Mouse (Mus musculus): ENCODE results near the gene Emc3. TPM values are rescaled to one million over a fixed set of nuclear protein-coding genes. Genes with fewer than 3 reads are reported as not detected.

Emc3 gene
- total RNA-seq, 2 experiments from 2014 or later = 79.0 to 80.5 TPM

Small RNA genes lying within 50 kb of the gene (microRNA-seq; reads per million reads assigned to microRNA genes)
- 0 reads per million in 2 experiments for gene Gm23365

Other genes with a start within 250 kb of the Emc3 start
- 10 to 100 TPM; 14.3 to 21.8 TPM for gene Cpne9, start 249.3 kb downstream of the Emc3 start, total RNA-seq (2021)
- 10 to 100 TPM; 26.4 to 28.9 TPM for gene Brpf1, start 224.5 kb downstream of the Emc3 start, total RNA-seq (2021)
- gene Ogg1, start 204.7 kb downstream of the Emc3 start, total RNA-seq (2021) = 1 to 10 TPM; 7.0 to 7.2 TPM
- 10 to 100 TPM; 49.3 to 50.2 TPM for gene Camk1, start 187.7 kb downstream of the Emc3 start, total RNA-seq (2021)
- 10 to 100 TPM; 53.4 to 54.9 TPM for gene Tada3, start 153.8 kb downstream of the Emc3 start, total RNA-seq (2021)
- gene Arpc4, start 153.5 kb downstream of the Emc3 start, total RNA-seq (2021) = 100 to 1,000 TPM; 348 to 363 TPM
- 10 to 100 TPM; 11.7 to 13.7 TPM for gene Ttll3, start 142.4 kb downstream of the Emc3 start, total RNA-seq (2021)
- gene Rpusd3, start 112.3 kb downstream of the Emc3 start, total RNA-seq (2021) = 10 to 100 TPM; 24.7 to 28.7 TPM
- gene Cidec, start 95.9 kb downstream of the Emc3 start, total RNA-seq (2021) = not detected
- gene Jagn1, start 89.1 kb downstream of the Emc3 start, total RNA-seq (2021) = 10 to 100 TPM; 45.6 to 53.3 TPM
- under 1 TPM; 0.36 to 0.81 TPM for gene Il17re, start 73.2 kb downstream of the Emc3 start, total RNA-seq (2021)
- gene Il17rc, start 60.2 kb downstream of the Emc3 start, total RNA-seq (2021) = 1 to 10 TPM; 3.4 to 3.8 TPM
- gene Creld1, start 48.4 kb downstream of the Emc3 start, total RNA-seq (2021) = 100 to 1,000 TPM in 1 of 2 experiments, 10 to 100 TPM in 1; 99.5 to 101 TPM
- gene Prrt3, start 29.7 kb downstream of the Emc3 start, total RNA-seq (2021) = 10 to 100 TPM; 45.8 to 48.1 TPM
- 1 to 10 TPM; 2.5 to 4.1 TPM for gene Fancd2, start within 50 bp of the Emc3 start, total RNA-seq (2021)
- under 1 TPM; 0.23 to 0.45 TPM for gene Fancd2os, start 69.1 kb upstream of the Emc3 start, total RNA-seq (2021)
- gene Brk1, start 73.1 kb upstream of the Emc3 start, total RNA-seq (2021) = 100 to 1,000 TPM; 228 to 229 TPM
- gene Vhl, start 92.3 kb upstream of the Emc3 start, total RNA-seq (2021) = 10 to 100 TPM; 51.9 to 54.7 TPM
- gene Irak2, start 106.8 kb upstream of the Emc3 start, total RNA-seq (2021) = 10 to 100 TPM; 19.9 to 20.0 TPM
- 10 to 100 TPM; 66.2 to 72.0 TPM for gene Tatdn2, start 165.4 kb upstream of the Emc3 start, total RNA-seq (2021)
- gene Ghrl, start 188.2 kb upstream of the Emc3 start, total RNA-seq (2021) = under 1 TPM in 1 of 2 experiments, not detected in 1; 0.79 TPM
- 10 to 100 TPM; 80.2 to 83.7 TPM for gene Sec13, start 209.1 kb upstream of the Emc3 start, total RNA-seq (2021)